Mouse (Mus musculus) liver, embryonic 11.5 days (tissue): Measurements from ENCODE around the gene Gm42669. TPM values are rescaled to one million over a fixed set of nuclear protein-coding genes. Genes with fewer than 3 reads are reported as not detected.

Experiments
- ATAC-seq: fragments of 200-750 bp; cut with Nextera tagmentation; replicated peaks from 2 replicates; pipeline ENCODE4 v1.8.0; 2017; ENCODE audit warnings: moderate number of reproducible peaks, mild to moderate bottlenecking, moderate TSS enrichment, moderate library complexity; ENCODE audit not compliant: low FRiP score
- DNase-seq: peaks from one replicate; pipeline ENCODE4 v3.0.0-alpha.2; 2017; ENCODE audit warnings: low spot score
- H3K27ac ChIP-seq: fragments of 300-500 bp; sonication (generic); 2 replicates; pipeline ENCODE4 v1.5.1; 2014; ENCODE audit warnings: mild to moderate bottlenecking, low read depth, low read length, control low read depth
- H3K27me3 ChIP-seq: fragments of 300-500 bp; sonication (generic); replicated peaks from 2 replicates; pipeline ENCODE4 v1.6.1; 2014; ENCODE audit warnings: low read length, mixed read lengths; ENCODE audit not compliant: control insufficient read depth, insufficient read depth
- H3K36me3 ChIP-seq: fragments of 300-500 bp; sonication (generic); 2 replicates; pipeline ENCODE4 v1.6.1; 2014; ENCODE audit warnings: mild to moderate bottlenecking, low read length, moderate library complexity, mixed read lengths; ENCODE audit not compliant: control insufficient read depth, insufficient read depth
- H3K4me1 ChIP-seq: fragments of 300-500 bp; sonication (generic); replicated peaks from 2 replicates; pipeline ENCODE4 v1.6.1; 2014; ENCODE audit warnings: low read length, mixed read lengths; ENCODE audit not compliant: control insufficient read depth, insufficient read depth
- H3K4me2 ChIP-seq: fragments of 300-500 bp; sonication (generic); 2 replicates; pipeline ENCODE4 v1.6.1; 2014; ENCODE audit warnings: mild to moderate bottlenecking, control low read depth, moderate library complexity
- H3K4me3 ChIP-seq: fragments of 300-500 bp; sonication (generic); 2 replicates; pipeline ENCODE4 v1.5.1; 2014; ENCODE audit warnings: low read depth, low read length, control low read depth
- H3K9ac ChIP-seq: fragments of 300-500 bp; sonication (generic); 2 replicates; pipeline ENCODE4 v1.6.1; 2014; ENCODE audit warnings: low read depth, low read length, control low read depth
- H3K9me3 ChIP-seq: fragments of 300-500 bp; sonication (generic); 2 replicates; pipeline ENCODE4 v1.6.1; 2016; ENCODE audit warnings: low read length, inconsistent platforms, mixed read lengths; ENCODE audit not compliant: control insufficient read depth
- WGBS: fragments of 180-500 bp; shearing (Covaris S2); extraction: QIAGEN DNeasy Blood & Tissue Kit; methylation state at CpG from one replicate; pipeline ENCODE4 v1.1.7; 2014; 5-methylcytosine and 5-hydroxymethylcytosine counted together
- polyA plus RNA-seq: library from polyadenylated mRNA; unstranded; fragments of >200 nt; fragmentation: Nextera tagmentation; extraction: Ambion mirVana; gene quantifications from 2 replicates; pipeline ENCODE4 v1.2.1, GENCODE M21; 2014

Gm42669 gene
- polyA plus RNA-seq, 1 experiment from 2014 or later, result 0.44 TPM

GRCm38 (mm10) chr5:107511326-107511725, 3.9 kb downstream of the Gm42669 start:
- no peaks in the 10 kb centered on the region for H3K9me3 ChIP-seq
- ATAC-seq (no peak), DNase-seq (no peak)
- no peak overlapping the region for H3K9ac ChIP-seq
- H3K4me2 ChIP-seq, result no peak overlapping the region
- H3K4me3 ChIP-seq, result no peak overlapping the region
- H3K27me3 ChIP-seq, result no peaks in the 10 kb centered on the region
- H3K27ac ChIP-seq, result no peak overlapping the region
- peaks cover 3% of the 10 kb centered on the region; the same call in 1 of the 2 replicates for H3K4me1 ChIP-seq
- no peaks in the 10 kb centered on the region for H3K36me3 ChIP-seq
- 57% methylated on average over 2 of the region's 2 CpGs for whole genome bisulfite sequencing

- ATAC-seq, result peak; percentile 71
- Histone ChIP-seq H3K4me3 (no peak overlapping the region), H3K4me1 (peaks cover 3% of the 10 kb centered on the region; the same call in 1 of the 2 replicates), H3K4me2 (no peak overlapping the region), H3K36me3 (no peaks in the 10 kb centered on the region), H3K27me3 (no peaks in the 10 kb centered on the region), H3K9me3 (no peaks in the 10 kb centered on the region), H3K9ac (no peak overlapping the region), H3K27ac (no peak overlapping the region)
- DNase-seq, result no peak
- 34% methylated on average over 7 of the region's 7 CpGs for WGBS
These were observed 6.2 kb downstream of the Gm42669 start for GRCm38 (mm10) chr5:107513583-107513982.

- H3K4me3 ChIP-seq, result no peak overlapping the region
- 88% methylated on average over 3 of the region's 3 CpGs for WGBS
- H3K27me3 ChIP-seq, result no peaks in the 10 kb centered on the region
- no peak for DNase-seq
- H3K9ac ChIP-seq, result no peak overlapping the region
- H3K27ac ChIP-seq, result no peak overlapping the region
- H3K36me3 ChIP-seq, result no peaks in the 10 kb centered on the region
- ATAC-seq, result no peak
- H3K4me2 ChIP-seq, result no peak overlapping the region
- H3K4me1 ChIP-seq, result peaks cover 3% of the 10 kb centered on the region; the same call in 1 of the 2 replicates
- H3K9me3 ChIP-seq, result no peaks in the 10 kb centered on the region
These were observed 8.0 kb downstream of the Gm42669 start for GRCm38 (mm10) chr5:107515453-107515852.

DNA sequence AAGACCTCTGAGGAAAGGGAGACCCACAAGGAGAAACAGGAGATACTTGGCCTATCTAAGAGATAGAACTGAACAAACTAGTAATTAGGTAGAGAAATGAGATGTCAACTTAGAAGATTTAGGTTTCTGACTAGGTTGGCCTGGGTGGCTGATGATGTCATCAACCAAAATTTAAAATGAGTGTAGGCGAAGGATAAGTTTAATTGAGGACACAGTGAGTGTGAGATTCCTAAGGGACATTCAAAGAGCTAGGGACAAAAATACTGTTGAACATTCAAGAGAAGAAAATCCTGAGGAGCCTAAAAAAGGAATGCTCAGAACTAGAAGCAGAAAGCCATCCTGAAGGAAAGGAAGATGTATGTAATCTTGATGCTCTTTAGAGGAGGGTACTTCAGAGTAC, 8.7 kb downstream of the Gm42669 start:
- Histone ChIP-seq H3K9ac (no peak overlapping the region), H3K27ac (no peak overlapping the region), H3K4me1 (peaks cover 3% of the 10 kb centered on the region; the same call in 1 of the 2 replicates), H3K4me2 (no peak overlapping the region), H3K4me3 (no peak overlapping the region), H3K27me3 (no peaks in the 10 kb centered on the region), H3K36me3 (no peaks in the 10 kb centered on the region), H3K9me3 (no peaks in the 10 kb centered on the region)
- ATAC-seq (no peak), DNase-seq (no peak)
- 92% methylated on average over 1 of the region's 1 CpGs for WGBS

- ATAC-seq (no peak), DNase-seq (no peak)
- Histone ChIP-seq H3K27me3 (no peaks in the 10 kb centered on the region), H3K4me1 (peaks cover 3% of the 10 kb centered on the region; the same call in 1 of the 2 replicates), H3K9me3 (no peaks in the 10 kb centered on the region), H3K27ac (no peak overlapping the region), H3K4me3 (no peak overlapping the region), H3K36me3 (no peaks in the 10 kb centered on the region), H3K4me2 (no peak overlapping the region), H3K9ac (no peak overlapping the region)
- 92% methylated on average over 4 of the region's 4 CpGs for WGBS
These were observed 11.2 kb downstream of the Gm42669 start for GRCm38 (mm10) chr5:107518602-107519001.

DNA sequence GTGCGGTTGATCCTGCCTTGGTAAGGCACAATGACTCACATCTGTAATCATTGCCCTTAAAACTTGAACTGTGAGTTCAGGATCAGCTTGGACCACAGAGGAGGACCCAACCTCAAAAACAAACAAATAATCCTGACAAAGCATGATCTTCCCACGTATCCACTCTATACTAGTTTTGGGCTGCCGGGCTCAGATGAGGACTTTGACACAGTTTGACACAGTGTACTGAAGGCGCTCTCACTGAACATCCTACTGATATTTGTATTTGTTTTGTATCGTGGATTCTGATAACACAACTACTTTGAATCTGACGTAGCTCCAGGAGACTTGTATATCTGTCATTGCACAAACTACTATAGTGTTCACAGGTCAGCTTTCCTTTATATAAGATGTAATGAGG, 14.0 kb downstream of the Gm42669 start:
- no peak overlapping the region for H3K4me3 ChIP-seq
- no peak overlapping the region for H3K27ac ChIP-seq
- H3K27me3 ChIP-seq, result no peaks in the 10 kb centered on the region
- H3K9me3 ChIP-seq, result no peaks in the 10 kb centered on the region
- no peaks in the 10 kb centered on the region for H3K36me3 ChIP-seq
- no peak overlapping the region for H3K4me2 ChIP-seq
- WGBS, result 77% methylated on average over 6 of the region's 6 CpGs
- no peaks in the 10 kb centered on the region for H3K4me1 ChIP-seq
- H3K9ac ChIP-seq, result no peak overlapping the region
- DNase-seq (no peak), ATAC-seq (no peak)

- DNase-seq (no peak), ATAC-seq (no peak)
- Histone ChIP-seq H3K27me3 (no peaks in the 10 kb centered on the region), H3K4me1 (no peaks in the 10 kb centered on the region), H3K36me3 (no peaks in the 10 kb centered on the region), H3K9ac (no peak overlapping the region), H3K27ac (no peak overlapping the region), H3K9me3 (no peaks in the 10 kb centered on the region), H3K4me2 (no peak overlapping the region), H3K4me3 (no peak overlapping the region)
- 72% methylated on average over 7 of the region's 7 CpGs for WGBS
These were observed 14.5 kb downstream of the Gm42669 start for GRCm38 (mm10) chr5:107521897-107522296.

DNA sequence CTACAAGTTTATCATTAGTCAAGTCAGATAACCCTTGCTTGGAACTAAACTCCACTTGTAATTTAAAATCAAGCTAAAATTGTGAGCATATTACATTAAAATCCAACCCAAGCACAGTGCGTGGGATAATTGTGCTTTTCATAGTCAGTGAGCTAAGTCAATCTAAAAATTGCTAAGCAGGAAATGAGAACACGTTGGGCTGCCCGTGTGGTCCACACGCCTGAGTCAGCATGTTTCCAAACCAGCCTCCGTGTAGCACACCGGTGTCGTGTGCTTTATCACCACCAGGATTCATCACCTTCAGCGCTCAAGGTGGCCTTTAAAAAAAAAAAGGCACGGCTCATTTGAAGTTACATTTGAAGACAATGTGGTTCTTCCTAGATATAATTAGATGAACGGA, 16.9 kb downstream of the Gm42669 start:
- Histone ChIP-seq H3K4me3 (no peak overlapping the region), H3K9me3 (no peaks in the 10 kb centered on the region), H3K27ac (no peak overlapping the region), H3K9ac (no peak overlapping the region), H3K27me3 (no peaks in the 10 kb centered on the region), H3K4me1 (no peaks in the 10 kb centered on the region), H3K4me2 (no peak overlapping the region), H3K36me3 (no peaks in the 10 kb centered on the region)
- ATAC-seq, result no peak
- WGBS, result 75% methylated on average over 10 of the region's 10 CpGs
- no peak for DNase-seq

GRCm38 (mm10) chr5:107528856-107529255, 21.4 kb downstream of the Gm42669 start:
- 84% methylated on average over 3 of the region's 3 CpGs for WGBS

More at GRCm38 (mm10) chr5:107528856-107529255, 21.4 kb downstream of the Gm42669 start:
- H3K9ac ChIP-seq, result no peak overlapping the region
- H3K4me3 ChIP-seq, result no peak overlapping the region
- ATAC-seq (no peak), DNase-seq (no peak)
- H3K36me3 ChIP-seq, result no peaks in the 10 kb centered on the region
- H3K4me2 ChIP-seq, result no peak overlapping the region
- H3K27ac ChIP-seq, result no peak overlapping the region
- no peaks in the 10 kb centered on the region for H3K27me3 ChIP-seq
- no peaks in the 10 kb centered on the region for H3K9me3 ChIP-seq
- no peaks in the 10 kb centered on the region for H3K4me1 ChIP-seq
